Mouse (Mus musculus) heart, postnatal 0 days (tissue): ENCODE data around the gene Mark2. TPM values are rescaled to one million over a fixed set of nuclear protein-coding genes. Genes with fewer than 3 reads are reported as not detected.

ENCODE experiments used
- ATAC-seq: fragments of 200-750 bp; cut with Nextera tagmentation; 2 replicates; pipeline ENCODE4 v1.8.0; 2017; ENCODE audit warnings: low read depth, moderate number of reproducible peaks, moderate library complexity; ENCODE audit not compliant: insufficient read depth
- DNase-seq: peaks from one replicate; pipeline ENCODE4 v3.0.0-alpha.2; 2016; ENCODE audit warnings: low spot score
- H3K27ac ChIP-seq: fragments of 300-500 bp; sonication (generic); 2 replicates; pipeline ENCODE4 v1.5.1; 2014; ENCODE audit warnings: low read depth, mild to moderate bottlenecking
- H3K27me3 ChIP-seq: fragments of 300-500 bp; sonication (generic); 2 replicates; pipeline ENCODE4 v1.6.1; 2014; ENCODE audit warnings: low read length, mixed read lengths; ENCODE audit not compliant: control insufficient read depth, insufficient read depth
- H3K36me3 ChIP-seq: fragments of 300-500 bp; sonication (generic); replicated peaks from 2 replicates; pipeline ENCODE4 v1.6.1; 2014; ENCODE audit warnings: low read length, mixed read lengths; ENCODE audit not compliant: control insufficient read depth, insufficient read depth
- H3K4me1 ChIP-seq: fragments of 300-500 bp; sonication (generic); 2 replicates; pipeline ENCODE4 v1.6.1; 2014; ENCODE audit warnings: antibody characterized with exemption; ENCODE audit not compliant: control insufficient read depth, insufficient read depth
- H3K4me2 ChIP-seq: fragments of 300-500 bp; sonication (generic); 2 replicates; pipeline ENCODE4 v1.6.1; 2014; ENCODE audit warnings: low read depth, mild to moderate bottlenecking, low read length, moderate library complexity
- H3K4me3 ChIP-seq: fragments of 300-500 bp; sonication (generic); 2 replicates; pipeline ENCODE4 v1.5.1; 2014; ENCODE audit warnings: low read depth, low read length
- H3K9ac ChIP-seq: fragments of 300-500 bp; sonication (generic); replicated peaks from 2 replicates; pipeline ENCODE4 v1.6.1; 2014; ENCODE audit warnings: low read depth, low read length, mixed read lengths
- H3K9me3 ChIP-seq: fragments of 300-500 bp; sonication (generic); replicated peaks from 2 replicates; pipeline ENCODE4 v1.6.1; 2016; ENCODE audit warnings: low read length; ENCODE audit not compliant: control insufficient read depth
- CTCF ChIP-seq: IDR thresholded peaks from 2 replicates; pipeline ENCODE4 v1.5.1; 2016; ENCODE audit warnings: antibody characterized with exemption, control low read depth, low read depth
- EP300 ChIP-seq: IDR thresholded peaks from 2 replicates; pipeline ENCODE4 v1.6.1; 2016; ENCODE audit warnings: antibody characterized with exemption, low read depth
- WGBS: fragments of 180-500 bp; shearing (Covaris S2); extraction: QIAGEN DNeasy Blood & Tissue Kit; methylation state at CpG from one replicate; pipeline ENCODE4 v1.1.7; 2014; 5-methylcytosine and 5-hydroxymethylcytosine counted together
- polyA plus RNA-seq: library from polyadenylated mRNA; unstranded; fragments of >200 nt; fragmentation: Nextera tagmentation; extraction: Ambion mirVana; gene quantifications from 2 replicates; pipeline ENCODE4 v1.2.1, GENCODE M21; 2015
- total RNA-seq: library from RNA; depleted of rRNA; stranded (reverse); fragments of >200 nt; gene quantifications from 2 replicates; pipeline ENCODE4 v1.2.3, GENCODE M21; 2014; ENCODE audit warnings: low replicate concordance

The Mark2 gene
- total and polyA plus RNA-seq, 2 experiments from 2014 or later = 17.8 to 35.2 TPM

DNA sequence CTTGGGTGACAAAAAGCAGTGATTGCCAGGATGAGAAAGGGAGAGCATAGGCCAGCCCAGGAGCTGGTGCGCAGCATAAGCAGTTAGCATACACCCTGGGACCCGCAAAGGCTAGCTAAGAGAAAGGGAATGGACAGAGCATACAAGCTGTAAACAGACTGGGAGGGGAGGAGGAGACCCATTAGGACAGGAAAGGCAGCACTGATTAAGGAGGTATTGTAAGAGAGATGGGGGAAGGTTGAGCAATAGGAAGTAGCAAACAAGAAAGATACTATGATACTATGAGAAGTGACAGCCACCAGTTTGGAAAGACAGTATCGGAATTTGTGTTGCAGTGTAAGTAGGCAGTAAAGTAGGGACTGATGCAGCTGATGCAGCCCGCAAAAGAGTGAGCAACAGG is 1.8 kb downstream of the Mark2 start:
- TF ChIP-seq CTCF (no peak), EP300 (no peak)
- Histone ChIP-seq H3K9ac (peak overlapping the region; percentile 98), H3K27ac (no peak overlapping the region), H3K4me3 (peak overlapping the region; percentile 95), H3K27me3 (no peaks in the 10 kb centered on the region), H3K4me1 (peaks cover 53% of the 10 kb centered on the region), H3K4me2 (peak overlapping the region; percentile 89), H3K9me3 (no peaks in the 10 kb centered on the region), H3K36me3 (0 out of 2 replicates have a peak, but pooled peaks cover 6% of the 10 kb centered on the region)
- no peak for ATAC-seq
- WGBS = 28% methylated on average over 4 of the region's 4 CpGs
- no peak for DNase-seq

DNA sequence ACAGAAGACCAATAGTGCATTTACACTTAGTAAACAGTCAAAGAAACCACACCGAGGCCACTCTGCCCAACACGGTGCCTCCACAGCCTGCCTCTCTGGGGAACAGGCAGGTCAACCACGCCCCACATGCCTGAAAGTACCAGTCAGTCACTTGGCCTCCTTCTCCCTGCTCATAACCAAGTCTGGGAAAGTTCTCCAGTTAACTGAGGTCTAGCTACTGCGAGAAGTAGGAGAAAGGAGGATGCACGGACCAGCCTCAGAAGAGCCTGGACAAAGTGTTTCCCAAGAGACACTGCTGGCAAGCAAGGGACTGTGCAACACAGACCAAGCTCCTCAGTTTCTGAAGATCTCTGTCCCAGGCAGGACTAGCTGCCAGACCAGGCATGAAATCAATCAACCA is 2.6 kb downstream of the Mark2 start:
- H3K9me3 ChIP-seq = no peaks in the 10 kb centered on the region
- H3K4me2 ChIP-seq = peak overlapping the region; percentile 89
- H3K4me1 ChIP-seq = peaks cover 53% of the 10 kb centered on the region
- TF ChIP-seq CTCF = no peak
- WGBS = 23% methylated on average over 5 of the region's 5 CpGs
- H3K36me3 ChIP-seq = 0 out of 2 replicates have a peak, but pooled peaks cover 6% of the 10 kb centered on the region
- H3K9ac ChIP-seq = no peak overlapping the region
- no peaks in the 10 kb centered on the region for H3K27me3 ChIP-seq
- ATAC-seq (no peak), DNase-seq (no peak)
- H3K27ac ChIP-seq = no peak overlapping the region
- H3K4me3 ChIP-seq = peak overlapping the region; percentile 95; the same call in 1 of the 2 replicates

DNA sequence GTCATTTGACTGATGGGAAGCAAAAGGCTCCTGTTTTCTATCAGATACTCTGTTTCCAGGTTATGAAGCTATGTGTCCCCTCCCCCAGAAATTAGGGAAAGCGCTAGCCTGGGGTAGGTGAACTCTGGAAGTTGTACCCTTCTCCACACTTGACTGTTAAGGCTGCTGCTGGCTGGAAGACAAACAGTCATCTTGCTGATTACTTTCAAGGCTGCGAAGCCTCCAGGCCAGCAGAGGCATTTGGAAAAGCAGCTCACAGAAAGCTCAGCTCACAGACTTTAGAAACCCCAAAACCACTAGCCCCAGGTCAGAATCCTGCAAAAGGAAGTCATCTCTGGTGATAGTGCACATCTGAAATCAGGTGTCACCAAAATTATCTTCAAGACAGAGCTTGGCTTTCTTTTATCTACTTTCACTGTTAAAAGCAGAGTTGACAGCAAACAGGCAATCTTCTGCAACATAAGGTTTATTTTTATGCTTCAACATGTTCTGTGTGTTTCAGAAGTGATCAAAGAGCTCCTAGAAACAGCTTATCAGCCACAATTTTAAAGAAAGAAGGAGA is 3.8 kb downstream of the Mark2 start:
- TF ChIP-seq CTCF (no peak), EP300 (no peak)
- 44% methylated on average over 2 of the region's 2 CpGs for WGBS
- H3K9ac ChIP-seq = no peak overlapping the region
- ATAC-seq (no peak), DNase-seq (no peak)
- H3K36me3 ChIP-seq = 0 out of 2 replicates have a peak, but pooled peaks cover 6% of the 10 kb centered on the region
- H3K27me3 ChIP-seq = no peaks in the 10 kb centered on the region
- H3K27ac ChIP-seq = no peak overlapping the region
- H3K4me1 ChIP-seq = peaks cover 53% of the 10 kb centered on the region
- H3K9me3 ChIP-seq = no peaks in the 10 kb centered on the region
- no peak overlapping the region for H3K4me2 ChIP-seq
- no peak overlapping the region for H3K4me3 ChIP-seq

DNA sequence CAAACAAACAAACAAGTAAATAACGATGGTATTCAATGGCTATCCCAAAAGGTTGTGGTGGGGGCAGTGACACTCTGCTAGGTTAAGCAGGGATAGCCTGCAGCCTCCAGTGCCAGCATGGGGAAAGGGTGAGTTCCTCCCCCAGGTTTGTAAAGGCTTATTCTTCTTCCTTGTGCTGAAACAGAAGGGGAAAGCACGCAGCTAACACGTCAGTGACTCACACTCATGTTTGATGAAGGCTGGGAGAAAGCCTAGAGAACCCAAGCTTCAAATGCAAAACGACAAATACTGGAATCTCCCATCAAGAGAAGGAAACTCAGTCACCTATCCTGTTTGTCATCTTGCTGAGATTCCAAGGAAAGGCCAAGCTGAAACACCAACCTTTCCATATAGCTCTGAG is 6.0 kb downstream of the Mark2 start:
- DNase-seq (no peak), ATAC-seq (no peak)
- no peak overlapping the region; the same call in 1 of the 2 replicates for H3K9ac ChIP-seq
- 73% methylated on average over 4 of the region's 4 CpGs for WGBS
- no peaks in the 10 kb centered on the region for H3K27me3 ChIP-seq
- H3K9me3 ChIP-seq = no peaks in the 10 kb centered on the region
- H3K4me3 ChIP-seq = no peak overlapping the region
- H3K4me2 ChIP-seq = no peak overlapping the region
- no peak for TF ChIP-seq EP300
- no peak for TF ChIP-seq CTCF
- H3K27ac ChIP-seq = no peak overlapping the region
- H3K4me1 ChIP-seq = peaks cover 49% of the 10 kb centered on the region
- 0 out of 2 replicates have a peak, but pooled peaks cover 6% of the 10 kb centered on the region for H3K36me3 ChIP-seq

DNA sequence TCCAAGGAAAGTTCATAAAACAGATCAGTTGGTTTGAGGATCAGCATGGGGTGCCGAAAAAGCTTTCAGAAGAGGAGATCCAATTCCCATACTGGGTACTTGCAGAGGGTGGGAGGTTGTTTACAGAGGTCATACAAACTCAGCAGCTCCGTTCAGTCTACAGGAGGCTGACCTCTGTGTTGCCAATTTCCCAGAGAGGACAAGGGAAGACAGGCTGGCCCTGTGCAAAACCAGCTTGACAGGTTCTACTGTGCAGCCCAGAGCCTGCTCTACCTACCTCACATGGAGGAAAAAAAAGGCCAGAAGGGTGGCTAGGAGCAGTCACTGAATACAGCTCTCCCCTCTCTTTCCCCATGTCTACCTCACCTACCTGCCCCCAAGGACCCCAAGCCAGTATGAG is 7.6 kb downstream of the Mark2 start:
- H3K4me3 ChIP-seq = no peak overlapping the region
- H3K4me2 ChIP-seq = no peak overlapping the region
- H3K9me3 ChIP-seq = no peaks in the 10 kb centered on the region
- H3K9ac ChIP-seq = no peak overlapping the region
- 0 out of 2 replicates have a peak, but pooled peaks cover 6% of the 10 kb centered on the region for H3K36me3 ChIP-seq
- 76% methylated on average over 2 of the region's 2 CpGs for WGBS
- no peak for TF ChIP-seq EP300
- TF ChIP-seq CTCF = no peak
- peaks cover 36% of the 10 kb centered on the region for H3K4me1 ChIP-seq
- DNase-seq = no peak
- no peak for ATAC-seq
- no peak overlapping the region for H3K27ac ChIP-seq
- no peaks in the 10 kb centered on the region for H3K27me3 ChIP-seq

DNA sequence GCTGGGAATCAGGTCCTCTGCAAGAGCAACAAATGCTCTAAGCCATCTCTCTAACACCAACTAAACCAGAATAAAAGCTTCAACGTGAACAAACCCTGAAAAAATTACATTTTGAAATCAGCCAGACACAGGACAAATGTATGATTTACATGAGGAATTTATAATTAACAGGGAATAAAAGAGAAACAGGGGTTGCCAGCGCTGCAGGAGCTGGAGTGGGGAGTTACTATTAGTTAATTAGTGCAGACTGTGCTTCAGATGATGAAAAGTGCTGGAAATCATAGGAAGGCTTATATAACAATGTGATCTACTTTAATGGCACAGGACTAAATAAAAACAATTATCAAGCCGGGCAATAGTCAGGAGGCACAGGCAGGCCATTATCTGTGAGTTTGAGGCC is 20.3 kb downstream of the Mark2 start:
- TF ChIP-seq CTCF = no peak
- no peak for TF ChIP-seq EP300
- 89% methylated on average over 3 of the region's 3 CpGs for WGBS

More for the DNA sequence above, 20.3 kb downstream of the Mark2 start:
- H3K9ac ChIP-seq = no peak overlapping the region
- no peaks in the 10 kb centered on the region for H3K27me3 ChIP-seq
- H3K9me3 ChIP-seq = no peaks in the 10 kb centered on the region
- ATAC-seq = no peak
- H3K27ac ChIP-seq = no peak overlapping the region
- H3K36me3 ChIP-seq = 0 out of 2 replicates have a peak, but pooled peaks cover under 1% of the 10 kb centered on the region
- no peak for DNase-seq
- H3K4me2 ChIP-seq = no peak overlapping the region
- H3K4me3 ChIP-seq = no peak overlapping the region
- no peaks in the 10 kb centered on the region for H3K4me1 ChIP-seq
